Mouse (Mus musculus) olfactory bulb, adult 2 months (tissue): ENCODE data around the gene Troap.

ENCODE experiments used
- CTCF ChIP-seq: fragments of 200-500 bp; IDR thresholded peaks from 2 replicates; pipeline ENCODE4 v1.5.1; 2012; ENCODE audit warnings: low read depth, mild to moderate bottlenecking, low read length, moderate library complexity; ENCODE audit not compliant: insufficient read depth
- POLR2A ChIP-seq: fragments of 200-500 bp; IDR thresholded peaks from 2 replicates; pipeline ENCODE4 v1.6.1; 2012; ENCODE audit warnings: mild to moderate bottlenecking, low read depth, low read length, moderate library complexity; ENCODE audit not compliant: insufficient read depth

DNA sequence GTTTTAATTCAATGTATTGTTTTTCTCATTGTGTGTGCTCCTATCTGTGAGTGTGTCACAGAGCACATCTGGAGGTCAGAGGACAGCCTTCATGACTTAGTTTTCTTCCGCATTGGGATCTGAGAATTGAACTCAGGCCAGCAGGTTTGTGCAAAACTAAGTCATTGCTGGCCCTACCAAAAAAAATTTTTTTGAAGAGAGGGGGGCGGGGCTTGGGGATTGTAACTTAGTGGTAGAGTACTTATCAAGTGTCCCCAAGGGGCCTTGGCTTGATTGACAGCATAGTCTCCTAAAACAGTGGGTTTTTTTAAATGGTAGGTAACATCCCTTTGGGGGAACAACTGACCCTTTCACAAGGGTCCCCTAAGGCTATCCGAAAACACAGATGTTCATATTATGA is 36.8 kb downstream of the Troap start:
- TF ChIP-seq POLR2A (no peak), CTCF (no peak)
